Mouse (Mus musculus): ENCODE results near the gene Krtcap2.

DNA sequence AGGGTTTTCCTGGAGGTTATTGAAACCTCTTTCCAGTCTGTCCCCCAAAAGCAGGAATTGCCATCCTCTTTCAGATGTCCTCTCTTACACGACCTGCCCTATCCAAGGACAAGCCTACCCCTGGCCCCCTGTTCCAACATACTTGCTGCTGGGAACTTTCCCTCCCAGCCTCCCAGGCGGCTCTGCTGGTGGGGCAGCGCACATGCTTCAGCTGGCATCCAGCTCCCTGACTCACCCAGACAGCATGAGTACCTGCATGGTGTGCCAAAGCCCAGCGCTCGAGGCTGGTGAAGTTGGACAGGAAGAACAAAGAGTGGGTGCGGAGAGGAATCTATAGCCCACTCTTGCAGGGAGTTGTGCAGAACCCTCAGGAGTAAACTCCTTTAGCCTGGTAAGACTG, 25.1 kb downstream of the Krtcap2 start:
- no peak for TF ChIP-seq GATA1 (IDR thresholded peaks at IDR 0.05; ENCODE audit: low read length)
- TF ChIP-seq TAL1 (IDR thresholded peaks at IDR 0.05; ENCODE audit: low read length) = no peak

Measured in erythroblast, embryonic 14.5 days (primary cell).